Mouse (Mus musculus) C2C12 (cell line): ENCODE measurements around the gene Arnt2.

Experiments
- CEBPB ChIP-seq: IDR thresholded peaks from one replicate; pipeline ENCODE4 v1.6.1; 2011; ENCODE audit warnings: low read depth, mild to moderate bottlenecking, control low read depth, moderate library complexity
- CTCF ChIP-seq: IDR thresholded peaks from one replicate; pipeline ENCODE4 v1.5.1; 2011; ENCODE audit not compliant: control insufficient read depth, insufficient read depth, insufficient read length
- MAX ChIP-seq: IDR thresholded peaks from one replicate; pipeline ENCODE4 v1.6.1; 2011; ENCODE audit warnings: mild to moderate bottlenecking, control low read depth
- MYOD1 ChIP-seq: IDR thresholded peaks from one replicate; pipeline ENCODE4 v1.6.1; 2011; ENCODE audit warnings: low read depth; ENCODE audit not compliant: control insufficient read depth, insufficient read length
- MYOG ChIP-seq: IDR thresholded peaks from one replicate; pipeline ENCODE4 v1.6.1; 2011; ENCODE audit not compliant: control insufficient read depth, insufficient read length; ENCODE audit errors: extremely low read depth
- USF1 ChIP-seq: IDR thresholded peaks from one replicate; pipeline ENCODE4 v1.6.1; 2011; ENCODE audit warnings: low read depth, mild to moderate bottlenecking, control low read depth, moderate library complexity

DNA sequence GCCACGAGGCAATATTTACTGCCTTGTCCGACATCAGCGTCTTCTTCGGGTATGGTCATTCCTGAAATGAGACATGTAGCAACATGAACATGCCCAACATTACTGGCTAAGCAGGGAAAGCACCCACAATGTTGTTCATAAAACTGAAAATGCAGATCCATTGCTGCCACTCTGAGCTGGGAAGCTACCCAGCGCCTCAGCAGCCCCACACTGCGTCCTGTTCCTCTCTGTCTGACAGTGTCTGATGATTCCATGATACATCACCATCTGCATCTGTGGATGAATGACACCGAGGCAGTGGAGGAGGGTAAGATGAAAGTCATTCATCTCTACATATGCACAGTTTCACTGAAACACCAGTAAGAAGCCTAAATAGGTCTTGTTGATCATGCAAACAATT, 124.2 kb downstream of the Arnt2 start:
- TF ChIP-seq CTCF (no peak), MYOD1 (no peak), MAX (no peak), MYOG (no peak), USF1 (no peak), CEBPB (no peak)
